Comparison of ENCODE assay signal across 33 mouse cellular contexts in genomic region chr5:97276724-97277123, GRCm38 (mm10).
A peak's percentile ranks its signal among the peaks of the same experiment; 100 is the strongest.
DNase-seq lines count a peak whose midpoint lies in the region; ATAC-seq and TF ChIP-seq lines count a peak whose summit lies in the region.
"Had no signal": no experiment of that assay in that cellular context is flagged by ENCODE, and none has a peak within 500 bp of the region (broad histone marks: within the 10 kb centered on the region; RNA-seq: fewer than 3 reads in every experiment).

No protein-coding gene starts in this region.

- no peak for TF ChIP-seq POLR2A in lung, adult 2 months (IDR thresholded peaks at IDR 0.05; ENCODE audit: borderline replicate concordance, extremely low read depth, low read depth, low read length)

- no peaks in the 10 kb centered on the region for H3K27me3 ChIP-seq in lung, postnatal 0 days (replicated peaks; ENCODE audit: insufficient read depth, low read length)
- H3K27me3 ChIP-seq: CH12.LX; embryonic facial prominence, embryonic 13.5 days; heart, embryonic 12.5 days; hindbrain, embryonic 13.5 days; neural tube, embryonic 12.5 days had no signal

- TF ChIP-seq EP300 in lung, postnatal 0 days (IDR thresholded peaks at IDR 0.05): no peak

- no peak overlapping the region for H3K27ac ChIP-seq in layer of hippocampus, adult 2 months
- no peak overlapping the region for H3K27ac ChIP-seq in lung, postnatal 0 days (ENCODE audit: low read length)
- H3K27ac ChIP-seq: embryonic facial prominence, embryonic 13.5 days; hindbrain, embryonic 13.5 days; kidney, postnatal 0 days; limb, embryonic 13.5 days; neural tube, embryonic 12.5 days; stomach, postnatal 0 days had no signal

- H3K9ac ChIP-seq in lung, postnatal 0 days (replicated peaks; ENCODE audit: low read depth): no peak overlapping the region
- H3K9ac ChIP-seq: embryonic facial prominence, embryonic 13.5 days; heart, embryonic 12.5 days; hindbrain, embryonic 13.5 days; limb, embryonic 13.5 days; neural tube, embryonic 12.5 days had no signal

- no peaks in the 10 kb centered on the region for H3K4me1 ChIP-seq in lung, postnatal 0 days (ENCODE audit: insufficient read depth, low read depth, low read length)
- no peaks in the 10 kb centered on the region for H3K4me1 ChIP-seq in lung, adult 2 months (ENCODE audit: control insufficient read depth, insufficient read depth, low read length)
- H3K4me1 ChIP-seq: embryonic facial prominence, embryonic 13.5 days; heart, embryonic 12.5 days; neural tube, embryonic 12.5 days had no signal

- H3K4me2 ChIP-seq in lung, postnatal 0 days (replicated peaks; ENCODE audit: low read depth, low read length): no peak overlapping the region
- H3K4me2 ChIP-seq: embryonic facial prominence, embryonic 13.5 days; heart, embryonic 12.5 days; hindbrain, embryonic 13.5 days; limb, embryonic 13.5 days; liver, embryonic 11.5 days; midbrain, embryonic 11.5 days; neural tube, embryonic 12.5 days had no signal

- no peaks in the 10 kb centered on the region for H3K9me3 ChIP-seq in lung, postnatal 0 days (ENCODE audit: low read length)
- H3K9me3 ChIP-seq: embryonic facial prominence, embryonic 13.5 days; hindbrain, embryonic 13.5 days; limb, embryonic 13.5 days; neural tube, embryonic 12.5 days had no signal

- no peak for TF ChIP-seq CTCF in layer of hippocampus, adult 2 months (conservative IDR thresholded peaks at IDR 0.05)
- TF ChIP-seq CTCF in lung, postnatal 0 days (IDR thresholded peaks at IDR 0.05): no peak
- no peak for TF ChIP-seq CTCF in lung, adult 2 months (IDR thresholded peaks at IDR 0.05; ENCODE audit: insufficient read depth, low read length)

- H3K36me3 ChIP-seq in lung, postnatal 0 days (ENCODE audit: insufficient read depth, low read length): no peaks in the 10 kb centered on the region
- H3K36me3 ChIP-seq: embryonic facial prominence, embryonic 13.5 days; heart, embryonic 12.5 days; hindbrain, embryonic 13.5 days; limb, embryonic 13.5 days; neural tube, embryonic 12.5 days had no signal

- no peak overlapping the region for H3K4me3 ChIP-seq in layer of hippocampus, adult 2 months
- no peak overlapping the region for H3K4me3 ChIP-seq in lung, postnatal 0 days (ENCODE audit: low read depth, low read length)
- no peak overlapping the region for H3K4me3 ChIP-seq in lung, adult 2 months (replicated peaks; ENCODE audit: extremely low read depth, low read depth, low read length)
- H3K4me3 ChIP-seq: embryonic facial prominence, embryonic 13.5 days; erythroblast, embryonic 14.5 days; heart, embryonic 12.5 days; hindbrain, embryonic 13.5 days; limb, embryonic 13.5 days; neural tube, embryonic 12.5 days had no signal

- peak; percentile 21; the same call in 1 of the 2 replicates for ATAC-seq in lung, postnatal 0 days
- ATAC-seq: activated CD4-positive, CD25-positive, alpha-beta regulatory T cell, adult 4 months; intestine, embryonic 16.5 days; midbrain, embryonic 16.5 days had no signal

- 48% methylated on average over 5 of the region's 5 CpGs for whole genome bisulfite sequencing in lung, postnatal 0 days
- WGBS in lung, adult 2 months: 63% methylated on average over 5 of the region's 5 CpGs

- peak; percentile 39 to 44 for DNase-seq in cerebellum, postnatal 10 days
- DNase-seq in cerebellum, adult 9-11 months: no peak
- peak; percentile 17 to 48 for DNase-seq in layer of hippocampus, adult 2 months (ENCODE audit: low spot score in 2 of 2)
- no peak for DNase-seq in layer of hippocampus, adult 11-12 months (ENCODE audit: low spot score)
- DNase-seq in lung, postnatal 0 days (ENCODE audit: low spot score): peak; percentile 48
- DNase-seq in lung, adult 2 months: no peak
- no peak for DNase-seq in neural tube, embryonic 10.5 days (ENCODE audit: extremely low spot score, low spot score)
- no peak for DNase-seq in ovary, postnatal 36 days (ENCODE audit: low spot score)
- DNase-seq: adrenal gland, adult 2 months; adrenal gland, postnatal 36 days; cerebellum, adult 11 months; cerebellum, adult 9-10 months; gastrocnemius, postnatal 25 days; heart, adult 18-20 months; heart, postnatal 4 days; kidney, adult 8-10 months; right cerebral cortex, postnatal 4 days; thymus, adult 18-20 months; thymus, postnatal 36 days had no signal

Comparison
In these comparisons a context has a peak if more than half of its experiments do, and no peak if none do; other contexts are left out.
1. DNase-seq: peak in cerebellum, postnatal 10 days (2 of 2), layer of hippocampus, adult 2 months (2 of 2) and lung, postnatal 0 days (single experiment); none in cerebellum, adult 9-11 months (single experiment), layer of hippocampus, adult 11-12 months (single experiment), lung, adult 2 months (single experiment), neural tube, embryonic 10.5 days (single experiment) and ovary, postnatal 36 days (single experiment).